Mouse (Mus musculus) CH12.LX (cell line): Measurements from ENCODE around the gene Sh2d7. TPM values are rescaled to one million over a fixed set of nuclear protein-coding genes. Genes with fewer than 3 reads are reported as not detected.
"Not testable (repeated sequence)": the region's sequence is repeated elsewhere in the genome, so short reads cannot be mapped to it uniquely, and the experiment has no call there.

Experiments
- DNase-seq: peaks from one replicate; pipeline ENCODE4 v3.0.0-alpha.2; 2013; ENCODE audit errors: extremely low read depth
- H3K27ac ChIP-seq: 2 replicates; pipeline ENCODE4 v1.5.1; 2012; ENCODE audit warnings: low read depth, mild to moderate bottlenecking, control low read depth, moderate library complexity; ENCODE audit not compliant: insufficient read depth
- H3K27me3 ChIP-seq: replicated peaks from 2 replicates; pipeline ENCODE3; 2012; ENCODE audit warnings: inconsistent platforms
- H3K36me3 ChIP-seq, 2 experiments: replicated peaks in 1 of 2; 2 replicates each; pipeline versions ENCODE3 to v1.6.1; 2012; ENCODE audit warnings: inconsistent platforms in 1 of 2, low read length in 1 of 2, mild to moderate bottlenecking in 1 of 2, mixed read lengths in 1 of 2, moderate library complexity in 1 of 2; ENCODE audit not compliant: control insufficient read depth in 1 of 2, insufficient read depth in 1 of 2
- H3K4me1 ChIP-seq, 2 experiments: 2 replicates each; pipeline ENCODE4 v1.6.1; 2012; ENCODE audit warnings: inconsistent platforms in 1 of 2, moderate library complexity in 1 of 2; ENCODE audit not compliant: insufficient read depth in 2 of 2, control insufficient read depth in 1 of 2
- H3K4me2 ChIP-seq: 2 replicates; pipeline ENCODE4 v1.6.1; 2012; ENCODE audit warnings: low read depth, mild to moderate bottlenecking, control low read depth; ENCODE audit not compliant: poor library complexity, insufficient read depth, severe bottlenecking
- H3K4me3 ChIP-seq, 3 experiments: fragments of 150-350 bp in 1 of 3; sonication (generic) in 1 of 3; replicated peaks in 1 of 3; 2 replicates each; pipeline versions ENCODE3 to v1.5.1; 2011 to 2012; ENCODE audit warnings: low read depth in 2 of 3, low read length in 2 of 3, mild to moderate bottlenecking in 2 of 3, moderate library complexity in 2 of 3, control low read depth in 1 of 3, improper control_type of control experiment in 1 of 3, inconsistent platforms in 1 of 3, mixed read lengths in 1 of 3; ENCODE audit not compliant: poor library complexity in 1 of 3
- H3K79me2 ChIP-seq: replicated peaks from 2 replicates; pipeline ENCODE4 v1.6.1; 2012; ENCODE audit warnings: mild to moderate bottlenecking, moderate library complexity; ENCODE audit not compliant: control insufficient read depth, poor library complexity, insufficient read depth, severe bottlenecking; ENCODE audit errors: extremely low read depth
- H3K9ac ChIP-seq: 2 replicates; pipeline ENCODE4 v1.6.1; 2012; ENCODE audit warnings: low read depth, mild to moderate bottlenecking, control low read depth, moderate library complexity; ENCODE audit not compliant: insufficient read depth
- H3K9me3 ChIP-seq: replicated peaks from 2 replicates; pipeline ENCODE3; 2012; ENCODE audit warnings: low read length, inconsistent platforms, mixed read lengths
- BHLHE40 ChIP-seq: IDR thresholded peaks from 2 replicates; pipeline ENCODE4 v1.6.1; 2011; ENCODE audit warnings: mild to moderate bottlenecking, low read depth, low read length, improper control_type of control experiment
- CHD1 ChIP-seq: IDR thresholded peaks from 2 replicates; pipeline ENCODE4 v1.6.1; 2012; ENCODE audit warnings: low read depth, low read length, improper control_type of control experiment, inconsistent platforms
- CHD2 ChIP-seq: IDR thresholded peaks from 2 replicates; pipeline ENCODE4 v1.6.1; 2011; ENCODE audit warnings: low read length, improper control_type of control experiment
- ELF1 ChIP-seq: IDR thresholded peaks from 2 replicates; pipeline ENCODE4 v1.6.1; 2014; ENCODE audit warnings: low read depth, mild to moderate bottlenecking, inconsistent platforms, low read length, improper control_type of control experiment
- ETS1 ChIP-seq: conservative IDR thresholded peaks from 2 replicates; pipeline ENCODE4 v1.6.1; 2012; ENCODE audit warnings: low read depth, mild to moderate bottlenecking, inconsistent platforms, low read length, improper control_type of control experiment, moderate library complexity
- GABPA ChIP-seq: IDR thresholded peaks from 2 replicates; pipeline ENCODE4 v1.6.1; 2012; ENCODE audit warnings: low read depth, low read length, improper control_type of control experiment, inconsistent platforms; ENCODE audit not compliant: insufficient replicate concordance
- IRF4 ChIP-seq: IDR thresholded peaks from 2 replicates; pipeline ENCODE4 v1.6.1; 2014; ENCODE audit warnings: low read depth, mild to moderate bottlenecking, inconsistent platforms, low read length, improper control_type of control experiment
- JUN ChIP-seq: IDR thresholded peaks from 2 replicates; pipeline ENCODE4 v1.6.1; 2011; ENCODE audit warnings: low read depth, mild to moderate bottlenecking, low read length, improper control_type of control experiment, moderate library complexity; ENCODE audit not compliant: insufficient read depth
- JUND ChIP-seq: conservative IDR thresholded peaks from 2 replicates; pipeline ENCODE4 v1.6.1; 2011; ENCODE audit warnings: low read depth, low read length, improper control_type of control experiment
- MXI1 ChIP-seq: IDR thresholded peaks from 2 replicates; pipeline ENCODE4 v1.6.1; 2011; ENCODE audit warnings: mild to moderate bottlenecking, low read depth, low read length, improper control_type of control experiment
- PAX5 ChIP-seq: IDR thresholded peaks from 2 replicates; pipeline ENCODE4 v1.6.1; 2012; ENCODE audit warnings: low read length, inconsistent platforms, mixed read lengths
- POLR2A ChIP-seq: IDR thresholded peaks from 2 replicates; pipeline ENCODE4 v1.6.1; 2011; ENCODE audit warnings: low read depth, mild to moderate bottlenecking, improper control_type of control experiment, low read length
- SMC3 ChIP-seq: IDR thresholded peaks from 2 replicates; pipeline ENCODE4 v1.6.1; 2011; ENCODE audit warnings: low read depth, low read length, improper control_type of control experiment
- TBP ChIP-seq: conservative IDR thresholded peaks from 2 replicates; pipeline ENCODE4 v1.6.1; 2011; ENCODE audit warnings: low read depth, low read length, improper control_type of control experiment
- TCF12 ChIP-seq: IDR thresholded peaks from 2 replicates; pipeline ENCODE4 v1.6.1; 2014; ENCODE audit warnings: low read depth, mild to moderate bottlenecking, inconsistent platforms, low read length, improper control_type of control experiment
- ZC3H11A ChIP-seq: IDR thresholded peaks from 2 replicates; pipeline ENCODE4 v1.6.1; 2012; ENCODE audit warnings: low read depth, mild to moderate bottlenecking, inconsistent platforms, low read length, improper control_type of control experiment
- ZNF384 ChIP-seq: IDR thresholded peaks from 2 replicates; pipeline ENCODE4 v1.6.1; 2012; ENCODE audit warnings: low read depth, low read length, improper control_type of control experiment, inconsistent platforms
- dilution Hi-C: fragments of 300-500 bp; cut with MboI; formaldehyde crosslinking; loops from 2 replicates; pipeline ENCODE4 v1.14.3; 2020; ENCODE audit warnings: low sequenced_read_pairs; ENCODE audit not compliant: extremely low pct_unique_long_range_greater_than_20kb, extremely low pct_ligation_motif_present
- in situ Hi-C: fragments of 300-500 bp; cut with MboI; formaldehyde crosslinking; loops from 3 replicates; pipeline ENCODE4 v1.14.3; 2019; ENCODE audit warnings: low sequenced_read_pairs, low pct_ligation_motif_present, low pct_unique_long_range_greater_than_20kb, mixed read lengths
- polyA plus RNA-seq: library from polyadenylated mRNA; unstranded; fragments of >175 nt; gene quantifications from 2 replicates; pipeline ENCODE4 v1.2.1, GENCODE M21; 2012; ENCODE audit warnings: low read depth; ENCODE audit not compliant: insufficient read length
- total RNA-seq, 2 experiments: library from RNA; depleted of rRNA; stranded (reverse); fragments of 300-350 nt in 1 of 2; fragments of >200 nt in 1 of 2; gene quantifications; 2 replicates each; pipeline ENCODE4 v1.2.3; 2012 to 2014

The Sh2d7 gene
- total and polyA plus RNA-seq, 3 experiments = 0.56 to 0.83 (median 0.81) TPM

DNA sequence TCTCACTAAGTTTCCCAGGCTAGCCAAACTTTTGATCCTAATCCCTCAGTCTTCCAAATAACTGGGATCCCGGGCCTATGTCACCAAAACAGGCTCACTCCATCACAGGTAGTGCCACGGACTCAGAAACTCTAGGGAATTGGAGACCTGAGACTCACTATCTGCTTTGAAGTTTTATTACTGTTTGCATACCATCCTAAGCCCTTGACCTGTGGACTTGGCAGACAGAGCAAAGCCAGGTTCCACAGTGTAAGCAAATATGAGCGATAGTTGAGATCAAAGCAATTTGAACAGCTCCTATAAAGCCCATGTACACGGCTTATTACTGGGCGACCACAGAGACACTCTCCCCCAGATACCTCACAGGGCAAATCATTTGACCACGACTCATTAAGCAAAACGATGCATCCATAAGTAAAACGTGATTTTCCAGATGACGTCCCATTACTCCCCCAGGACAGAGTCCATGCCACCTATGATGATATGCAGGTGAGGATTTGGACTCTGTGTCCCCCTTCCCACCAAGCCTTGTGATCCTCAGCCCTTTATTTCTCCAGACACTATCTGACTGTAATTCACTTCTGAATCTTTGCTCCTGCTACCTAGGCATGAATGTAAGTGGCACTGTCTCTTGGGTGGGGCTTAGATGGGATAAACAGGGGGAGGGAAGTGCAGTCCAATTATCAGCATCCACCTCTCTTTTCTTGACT, 32.5 kb downstream of the Sh2d7 start:
- no peak overlapping the region for H3K9ac ChIP-seq
- TF ChIP-seq PAX5 (no peak), MXI1 (no peak), ELF1 (no peak), BHLHE40 (no peak), ZC3H11A (no peak), CHD1 (no peak), JUND (no peak), ETS1 (no peak), IRF4 (no peak), SMC3 (no peak), POLR2A (no peak), GABPA (no peak), JUN (no peak), TBP (no peak), ZNF384 (no peak), TCF12 (no peak), CHD2 (no peak)
- TF ChIP-seq, all 38 proteins: peak for 0
- H3K79me2 ChIP-seq = no peaks in the 10 kb centered on the region
- H3K4me3 ChIP-seq = no peak overlapping the region
- dilution Hi-C loops = no loop called here
- in situ Hi-C loops = no loop called here
- DNase-seq = no peak
- no peaks in the 10 kb centered on the region for H3K9me3 ChIP-seq
- no peak overlapping the region for H3K4me2 ChIP-seq
- no peaks in the 10 kb centered on the region for H3K36me3 ChIP-seq
- H3K4me1 ChIP-seq = peaks cover 8 to 12% of the 10 kb centered on the region in 2 experiments; a peak in 3 of 4 replicates
- H3K27ac ChIP-seq = no peak overlapping the region
- H3K27me3 ChIP-seq = no peaks in the 10 kb centered on the region

DNA sequence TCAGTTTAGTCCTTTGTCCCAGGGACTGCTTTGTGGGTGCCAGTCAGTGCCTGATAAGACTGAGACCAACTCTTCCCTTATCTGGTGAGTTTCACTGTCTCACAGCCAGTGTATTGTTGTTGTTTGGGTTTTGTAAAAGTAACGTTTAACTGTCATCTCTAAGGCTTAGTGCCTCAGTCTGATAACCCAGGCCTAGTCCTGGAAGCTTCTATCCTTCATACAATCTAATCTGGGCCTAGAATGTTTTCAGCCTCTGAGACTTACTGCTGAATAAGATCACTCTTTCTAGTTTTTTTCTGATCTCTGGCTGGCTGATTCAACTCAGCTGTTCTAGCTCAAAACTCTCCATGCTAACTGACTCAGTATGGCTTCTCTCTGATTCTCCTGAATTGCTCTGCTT, 44.9 kb downstream of the Sh2d7 start:
- Histone ChIP-seq H3K9ac (no peak overlapping the region), H3K79me2 (peaks cover 21% of the 10 kb centered on the region), H3K27me3 (no peaks in the 10 kb centered on the region), H3K9me3 (no peaks in the 10 kb centered on the region), H3K27ac (no peak overlapping the region), H3K36me3 (peaks cover 0 to 4% of the 10 kb centered on the region in 2 experiments), H3K4me1 (peaks cover 11 to 22% of the 10 kb centered on the region in 2 experiments), H3K4me3 (no peak overlapping the region), H3K4me2 (no peak overlapping the region)
- no peak for TF ChIP-seq CHD1
- in situ Hi-C loops = no loop called here
- dilution Hi-C loops = no loop called here
- no peak for DNase-seq

DNA sequence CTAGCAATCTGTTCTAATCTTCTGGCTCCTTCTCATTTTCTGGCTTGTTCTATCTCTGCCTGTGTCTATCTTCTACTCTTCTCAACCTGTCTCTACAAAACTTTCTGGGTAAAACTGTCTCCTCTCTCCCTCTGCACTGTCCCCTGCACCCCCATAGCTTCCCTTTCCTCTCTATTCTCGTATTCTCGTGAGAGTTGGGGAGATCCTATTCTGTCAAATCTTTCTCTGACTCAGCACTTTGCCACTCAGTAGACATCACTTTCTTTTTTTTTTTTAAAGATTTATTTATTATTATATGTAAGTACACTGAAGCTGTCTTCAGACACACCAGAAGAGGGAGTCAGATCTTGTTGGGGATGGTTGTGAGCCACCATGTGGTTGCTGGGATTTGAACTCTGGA, 45.3 kb downstream of the Sh2d7 start:
- H3K36me3 ChIP-seq, H3K9me3 ChIP-seq, H3K4me3 ChIP-seq, DNase-seq, H3K27ac ChIP-seq, dilution Hi-C loops, H3K27me3 ChIP-seq, H3K9ac ChIP-seq, in situ Hi-C loops, H3K4me2 ChIP-seq: not testable (repeated sequence)
- Histone ChIP-seq H3K79me2 (peaks cover 25% of the 10 kb centered on the region), H3K4me1 (peaks cover 12 to 26% of the 10 kb centered on the region in 2 experiments)
